Mouse (Mus musculus) intestine, embryonic 14.5 days (tissue): ENCODE data around the gene Lrfn1. TPM values are rescaled to one million over a fixed set of nuclear protein-coding genes. Genes with fewer than 3 reads are reported as not detected.

Experiments
- ATAC-seq: fragments of 200-750 bp; cut with Nextera tagmentation; replicated peaks from 2 replicates; pipeline ENCODE4 v1.8.0; 2017; ENCODE audit warnings: low read depth, moderate number of reproducible peaks, moderate TSS enrichment, moderate library complexity; ENCODE audit not compliant: low FRiP score, low TSS enrichment
- DNase-seq: peaks from one replicate; pipeline ENCODE4 v3.0.0-alpha.2; 2018; ENCODE audit warnings: low spot score
- H3K27ac ChIP-seq: fragments of 300-500 bp; sonication (generic); 2 replicates; pipeline ENCODE4 v1.5.1; 2014; ENCODE audit warnings: low read depth, mild to moderate bottlenecking, control low read depth
- H3K27me3 ChIP-seq: fragments of 300-500 bp; sonication (generic); replicated peaks from 2 replicates; pipeline ENCODE4 v1.6.1; 2014; ENCODE audit warnings: low read length, control low read depth; ENCODE audit not compliant: control insufficient read depth, insufficient read depth
- H3K36me3 ChIP-seq: fragments of 300-500 bp; sonication (generic); 2 replicates; pipeline ENCODE4 v1.6.1; 2014; ENCODE audit warnings: low read length, control low read depth; ENCODE audit not compliant: control insufficient read depth, insufficient read depth
- H3K4me1 ChIP-seq: fragments of 300-500 bp; sonication (generic); replicated peaks from 2 replicates; pipeline ENCODE4 v1.6.1; 2014; ENCODE audit warnings: low read length, control low read depth, mixed read lengths; ENCODE audit not compliant: control insufficient read depth, insufficient read depth
- H3K4me2 ChIP-seq: fragments of 300-500 bp; sonication (generic); 2 replicates; pipeline ENCODE4 v1.6.1; 2014; ENCODE audit warnings: low read length
- H3K4me3 ChIP-seq: fragments of 300-500 bp; sonication (generic); 2 replicates; pipeline ENCODE4 v1.5.1; 2014; ENCODE audit warnings: low read depth, low read length, control low read depth, mixed read lengths
- H3K9ac ChIP-seq: fragments of 300-500 bp; sonication (generic); 2 replicates; pipeline ENCODE4 v1.6.1; 2014; ENCODE audit warnings: mild to moderate bottlenecking, low read length
- H3K9me3 ChIP-seq: fragments of 300-500 bp; sonication (generic); 2 replicates; pipeline ENCODE4 v1.6.1; 2016; ENCODE audit warnings: low read length, control low read depth; ENCODE audit not compliant: control insufficient read depth
- WGBS: fragments of 180-500 bp; shearing (Covaris S2); extraction: QIAGEN DNeasy Blood & Tissue Kit; methylation state at CpG from one replicate; pipeline ENCODE4 v1.1.7; 2014; 5-methylcytosine and 5-hydroxymethylcytosine counted together
- polyA plus RNA-seq: library from polyadenylated mRNA; unstranded; fragments of >200 nt; fragmentation: Nextera tagmentation; extraction: Ambion mirVana; gene quantifications from 2 replicates; pipeline ENCODE4 v1.2.1, GENCODE M21; 2014

Lrfn1 gene
- polyA plus RNA-seq, 1 experiment from 2014 or later = 4.1 TPM

DNA sequence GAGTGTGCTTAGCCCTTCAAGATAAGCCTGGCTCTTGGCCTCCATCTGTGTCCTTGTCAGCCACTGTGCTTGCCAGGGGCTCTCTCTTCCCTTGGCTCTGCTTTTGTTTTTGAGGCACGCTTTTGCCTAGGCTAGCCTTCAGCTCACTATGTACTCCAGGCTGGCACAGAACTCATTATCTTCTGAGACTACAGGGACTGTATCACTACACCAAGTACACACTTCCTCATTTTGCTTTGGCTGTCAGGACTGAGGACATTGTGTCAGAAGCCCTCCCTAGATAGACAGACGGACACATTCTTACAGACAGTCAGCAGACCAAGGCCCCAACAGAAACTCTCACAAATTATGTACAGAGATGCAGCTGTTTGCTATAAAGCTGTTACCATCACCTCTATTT is 11.0 kb downstream of the Lrfn1 start:
- Histone ChIP-seq H3K9ac (no peak overlapping the region), H3K4me2 (no peak overlapping the region), H3K27ac (no peak overlapping the region), H3K9me3 (no peaks in the 10 kb centered on the region), H3K4me1 (no peaks in the 10 kb centered on the region; the same call in 1 of the 2 replicates), H3K36me3 (peaks cover 47% of the 10 kb centered on the region), H3K27me3 (no peaks in the 10 kb centered on the region; the same call in 1 of the 2 replicates), H3K4me3 (no peak overlapping the region)
- 89% methylated on average over 2 of the region's 2 CpGs for WGBS
- DNase-seq (no peak), ATAC-seq (no peak)

DNA sequence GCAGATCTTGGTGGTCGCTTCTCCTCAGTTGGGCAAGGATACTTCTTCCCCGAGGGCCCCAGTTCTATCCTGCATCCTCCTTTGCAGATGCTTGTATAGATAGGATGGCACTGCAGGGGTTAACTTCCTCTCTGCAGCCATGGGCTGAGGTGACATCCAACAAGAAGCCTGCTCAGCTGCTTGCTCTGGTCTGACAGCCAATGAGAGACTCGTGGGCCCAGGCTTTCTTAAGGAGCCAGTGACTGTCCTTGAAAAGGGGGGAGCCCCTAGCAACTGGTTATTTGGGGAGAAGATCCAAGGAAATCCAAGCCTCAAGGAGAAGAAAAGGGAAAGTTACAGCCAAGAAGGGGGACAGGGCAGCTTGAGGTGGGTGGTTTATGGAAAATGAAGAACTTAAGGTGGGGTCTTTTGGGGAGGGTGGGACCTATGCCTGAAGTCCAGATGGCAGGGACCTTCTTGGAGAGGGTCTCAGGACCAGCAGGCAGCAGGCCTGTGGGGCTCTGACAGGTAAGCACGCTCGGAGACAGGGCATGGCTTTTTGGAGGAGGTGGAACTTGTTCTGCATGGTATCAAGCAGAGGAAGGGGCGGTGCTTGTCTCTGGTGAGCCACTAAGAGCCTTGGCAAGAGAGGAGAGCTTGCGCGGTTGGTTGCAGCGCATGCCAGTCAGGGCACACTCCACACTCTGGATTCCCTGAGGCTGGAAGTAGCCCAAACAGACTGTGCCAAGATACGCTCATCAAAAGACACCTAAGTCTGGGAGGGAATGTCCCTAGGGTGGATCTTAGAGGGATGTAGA is 12.8 kb downstream of the Lrfn1 start:
- Histone ChIP-seq H3K4me3 (no peak overlapping the region), H3K9me3 (no peaks in the 10 kb centered on the region), H3K36me3 (peaks cover 30% of the 10 kb centered on the region), H3K9ac (no peak overlapping the region), H3K4me1 (no peaks in the 10 kb centered on the region; the same call in 1 of the 2 replicates), H3K27me3 (no peaks in the 10 kb centered on the region; the same call in 1 of the 2 replicates), H3K27ac (no peak overlapping the region), H3K4me2 (no peak overlapping the region)
- ATAC-seq (no peak), DNase-seq (no peak)
- 58% methylated on average over 10 of the region's 10 CpGs for WGBS

DNA sequence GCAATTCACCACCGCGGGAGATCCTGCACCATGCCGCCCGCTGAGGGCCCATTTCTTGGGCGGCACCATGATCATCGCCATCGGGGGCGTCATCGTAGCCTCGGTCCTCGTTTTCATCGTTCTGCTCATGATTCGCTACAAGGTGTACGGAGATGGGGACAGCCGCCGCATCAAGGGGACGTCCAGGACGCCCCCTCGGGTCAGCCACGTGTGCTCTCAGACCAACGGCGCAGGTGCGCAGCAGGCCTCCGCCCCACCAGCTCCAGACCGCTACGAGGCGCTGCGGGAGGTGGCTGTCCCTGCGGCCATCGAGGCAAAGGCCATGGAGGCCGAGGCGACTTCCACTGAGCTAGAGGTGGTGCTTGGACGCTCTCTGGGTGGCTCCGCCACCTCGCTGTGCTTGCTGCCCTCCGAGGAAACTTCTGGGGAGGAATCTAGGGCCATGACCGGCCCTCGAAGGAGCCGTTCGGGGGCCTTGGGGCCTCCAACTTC is 15.0 kb downstream of the Lrfn1 start:
- Histone ChIP-seq H3K9ac (no peak overlapping the region; the same call in 1 of the 2 replicates), H3K9me3 (no peaks in the 10 kb centered on the region), H3K27me3 (no peaks in the 10 kb centered on the region; the same call in 1 of the 2 replicates), H3K4me2 (peak overlapping the region; percentile 84), H3K36me3 (peaks cover 15% of the 10 kb centered on the region; the same call in 1 of the 2 replicates), H3K4me1 (no peaks in the 10 kb centered on the region; the same call in 1 of the 2 replicates), H3K27ac (no peak overlapping the region), H3K4me3 (peak overlapping the region; percentile 48)
- no peak for DNase-seq
- ATAC-seq = no peak
- 29% methylated on average over 40 of the region's 40 CpGs for WGBS

DNA sequence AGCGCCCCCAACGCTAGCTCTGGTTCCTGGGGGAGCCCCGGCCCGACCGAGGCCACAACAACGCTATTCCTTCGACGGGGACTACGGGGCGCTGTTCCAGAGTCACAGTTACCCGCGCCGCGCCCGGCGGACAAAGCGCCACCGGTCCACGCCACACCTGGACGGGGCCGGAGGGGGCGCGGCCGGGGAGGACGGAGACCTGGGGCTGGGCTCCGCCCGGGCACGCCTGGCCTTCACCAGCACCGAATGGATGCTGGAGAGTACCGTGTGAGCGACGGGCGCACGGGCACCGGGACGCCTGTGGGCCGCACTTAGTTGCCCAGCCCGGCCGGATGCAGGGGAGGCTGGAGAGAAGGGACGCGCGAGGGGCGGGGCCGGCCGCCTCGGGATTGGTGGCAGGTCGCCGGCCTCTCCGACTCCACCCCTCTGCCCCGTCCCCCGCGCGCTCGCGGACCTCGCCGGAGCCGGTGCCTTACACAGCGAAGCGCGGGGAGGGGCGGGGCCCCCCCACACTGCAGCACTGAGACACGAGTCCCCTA is 15.5 kb downstream of the Lrfn1 start:
- Histone ChIP-seq H3K27ac (no peak overlapping the region), H3K27me3 (no peaks in the 10 kb centered on the region; the same call in 1 of the 2 replicates), H3K4me3 (peak overlapping the region; percentile 48), H3K4me1 (no peaks in the 10 kb centered on the region; the same call in 1 of the 2 replicates), H3K36me3 (peaks cover 9% of the 10 kb centered on the region; the same call in 1 of the 2 replicates), H3K9ac (peak overlapping the region; percentile 56), H3K4me2 (peak overlapping the region; percentile 84), H3K9me3 (no peaks in the 10 kb centered on the region)
- DNase-seq = peak; percentile 74
- ATAC-seq = peak; percentile 68
- 2% methylated on average over 63 of the region's 63 CpGs for WGBS

DNA sequence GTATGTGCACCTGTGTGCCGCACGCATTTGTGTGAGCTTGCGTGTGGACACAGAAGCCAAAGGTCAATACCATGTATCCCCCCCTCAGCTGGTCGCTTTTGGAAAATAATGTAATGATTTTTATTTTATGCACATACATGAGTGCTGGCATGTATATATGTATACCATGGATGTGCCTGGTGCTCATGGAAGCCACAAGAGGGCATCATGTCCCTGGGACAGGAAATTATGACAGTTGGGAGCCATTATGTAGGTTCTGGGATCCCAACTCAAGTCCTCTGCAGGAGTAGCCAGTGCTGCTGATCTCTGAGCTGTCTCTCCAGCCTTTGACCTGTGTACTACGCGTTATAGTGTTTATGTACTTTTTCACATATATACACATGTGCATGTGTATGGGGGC is 24.4 kb downstream of the Lrfn1 start:
- no peak overlapping the region for H3K4me2 ChIP-seq
- WGBS = 86% methylated on average over 6 of the region's 6 CpGs
- no peaks in the 10 kb centered on the region for H3K27me3 ChIP-seq
- H3K9me3 ChIP-seq = no peaks in the 10 kb centered on the region
- DNase-seq (no peak), ATAC-seq (no peak)
- H3K9ac ChIP-seq = no peak overlapping the region
- H3K27ac ChIP-seq = no peak overlapping the region
- H3K4me3 ChIP-seq = no peak overlapping the region
- no peaks in the 10 kb centered on the region for H3K36me3 ChIP-seq
- H3K4me1 ChIP-seq = no peaks in the 10 kb centered on the region

DNA sequence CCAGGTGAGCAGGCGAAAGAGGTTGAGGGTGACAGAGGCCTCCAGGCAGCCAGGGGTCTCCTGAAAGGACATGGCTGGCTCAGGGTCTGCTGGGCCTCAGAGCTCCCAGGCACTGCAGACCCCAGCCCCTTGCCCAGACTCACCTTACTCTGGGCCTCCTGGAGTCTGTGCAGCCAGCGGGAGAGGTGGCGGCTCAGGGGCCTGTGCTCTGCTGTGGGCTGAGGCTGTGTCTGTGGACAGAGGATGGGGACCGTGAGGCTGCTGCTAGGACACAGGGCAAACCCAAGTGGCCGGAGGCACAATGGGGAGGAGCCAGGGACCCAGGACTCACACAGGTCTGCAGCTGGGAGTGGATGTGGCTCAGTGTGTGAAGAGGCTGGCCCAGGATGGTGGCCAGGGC is 25.6 kb downstream of the Lrfn1 start:
- DNase-seq = no peak
- Histone ChIP-seq H3K4me1 (no peaks in the 10 kb centered on the region), H3K27me3 (no peaks in the 10 kb centered on the region), H3K36me3 (no peaks in the 10 kb centered on the region), H3K9ac (no peak overlapping the region), H3K27ac (no peak overlapping the region), H3K4me2 (no peak overlapping the region), H3K9me3 (no peaks in the 10 kb centered on the region), H3K4me3 (no peak overlapping the region)
- no peak for ATAC-seq
- 70% methylated on average over 5 of the region's 5 CpGs for WGBS

DNA sequence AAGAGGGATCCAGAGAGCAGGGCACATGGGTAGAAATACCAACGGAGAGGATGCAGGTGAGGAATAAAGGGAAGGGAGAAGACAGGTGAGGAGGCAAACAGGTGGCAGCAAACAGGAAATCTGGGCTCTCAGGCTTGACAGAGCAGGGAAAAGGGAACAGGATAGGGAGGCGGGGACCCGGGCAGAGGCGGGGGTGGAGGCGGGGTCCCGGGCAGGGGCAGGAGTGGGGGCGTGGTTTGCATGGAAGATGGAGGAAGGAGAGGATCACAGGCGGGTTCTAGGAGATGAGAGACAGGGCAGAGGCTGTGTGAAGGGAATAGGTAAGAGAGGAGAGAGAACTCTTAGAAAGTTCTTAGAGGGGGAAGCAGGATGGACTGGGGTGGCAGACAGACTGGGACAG is 27.1 kb downstream of the Lrfn1 start:
- no peak overlapping the region for H3K4me3 ChIP-seq
- WGBS = 6% methylated on average over 8 of the region's 8 CpGs
- no peaks in the 10 kb centered on the region for H3K27me3 ChIP-seq
- DNase-seq (no peak), ATAC-seq (0 out of 2 replicates have a peak, but pooled peaks have one; percentile 38)
- H3K36me3 ChIP-seq = no peaks in the 10 kb centered on the region
- H3K27ac ChIP-seq = no peak overlapping the region
- no peak overlapping the region for H3K9ac ChIP-seq
- H3K9me3 ChIP-seq = no peaks in the 10 kb centered on the region
- H3K4me2 ChIP-seq = no peak overlapping the region
- no peaks in the 10 kb centered on the region for H3K4me1 ChIP-seq

DNA sequence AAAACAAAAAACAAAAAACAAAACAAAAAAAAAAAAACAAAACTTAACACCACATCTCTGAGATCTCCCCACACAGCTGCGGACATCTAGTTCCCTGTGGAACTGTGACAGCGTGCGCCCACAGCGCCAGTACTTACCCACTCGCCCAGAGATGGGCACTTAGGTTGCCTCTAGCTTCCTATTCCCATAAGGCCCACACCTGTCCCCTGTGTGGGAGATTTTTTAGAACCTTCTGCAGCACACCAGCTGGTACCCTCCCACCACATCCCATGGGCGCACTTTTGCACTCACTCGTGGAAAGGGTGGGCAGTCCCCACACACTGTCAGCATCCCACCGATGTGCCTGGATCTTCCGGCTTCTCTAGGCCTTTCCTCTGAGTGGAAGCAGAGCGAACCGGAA is 31.1 kb downstream of the Lrfn1 start:
- Histone ChIP-seq H3K9me3 (no peaks in the 10 kb centered on the region), H3K4me2 (no peak overlapping the region), H3K27me3 (no peaks in the 10 kb centered on the region), H3K9ac (no peak overlapping the region), H3K4me3 (no peak overlapping the region), H3K4me1 (no peaks in the 10 kb centered on the region), H3K27ac (no peak overlapping the region), H3K36me3 (no peaks in the 10 kb centered on the region)
- DNase-seq = no peak
- ATAC-seq = no peak
- 80% methylated on average over 11 of the region's 11 CpGs for WGBS
